Mouse (Mus musculus) Patski (cell line): ENCODE results near the gene Pla2g6. TPM values are rescaled to one million over a fixed set of nuclear protein-coding genes. Genes with fewer than 3 reads are reported as not detected.

Source experiments
- ATAC-seq: fragments of 100-300 bp; one replicate; pipeline ENCODE4 v1.8.0; 2021
- CTCF ChIA-PET: fragments of 350-600 bp; sonication (Branson Sonifier 250); formaldehyde crosslinking; loops from one replicate; lab custom pipeline; 2022; ENCODE audit warnings: inconsistent platforms; lab: Charles Lee
- POLR2A ChIA-PET: fragments of 350-600 bp; sonication (Branson Sonifier 250); formaldehyde crosslinking; loops from one replicate; lab custom pipeline; 2022; ENCODE audit warnings: antibody characterized with exemption, inconsistent platforms; lab: Charles Lee
- DNase-seq: peaks from one replicate; pipeline ENCODE4 v3.0.0-alpha.2; 2011; ENCODE audit warnings: low read depth, low spot score
- H3K27me3 ChIP-seq: fragments of 371-371 bp; one replicate; pipeline ENCODE4 v1.5.1; 2021
- CTCF ChIP-seq: fragments of 100-300 bp; IDR thresholded peaks from one replicate; pipeline ENCODE4 v1.5.1; 2021
- in situ Hi-C: fragments of 300-500 bp; cut with MboI; formaldehyde crosslinking; loops from 3 replicates; pipeline ENCODE4 v1.11.1; 2018; ENCODE audit warnings: low pct_unique_long_range_greater_than_20kb, mixed read lengths
- polyA plus RNA-seq: library from polyadenylated mRNA; unstranded; gene quantifications from one replicate; pipeline ENCODE4 v1.2.3, GENCODE M21; 2021

Gene Pla2g6
- 32.8 TPM for polyA plus RNA-seq

- TF ChIP-seq CTCF, result no peak
- CTCF ChIA-PET, result no interaction called here
- ATAC-seq, result peak; percentile 65
- peak; percentile 85 for DNase-seq
- in situ Hi-C loops, result no loop called here
- no peaks in the 10 kb centered on the region for H3K27me3 ChIP-seq
- POLR2A ChIA-PET, result interaction anchor here (1.0 kb wide), 1 partner anchor 18 kb away, joined by 4 read pairs; the partner anchor contains the start of gene Maff
These were observed at the start of gene Pla2g6 for GRCm38 (mm10) chr15:79328058-79328938. Pla2g6 (minus strand) TSS chr15:79328390.

- DNase-seq, result no peak
- no peaks in the 10 kb centered on the region for H3K27me3 ChIP-seq
- in situ Hi-C loops, result no loop called here
- TF ChIP-seq CTCF, result no peak
- no peak for ATAC-seq
- CTCF ChIA-PET, result interaction anchor here (4.1 kb wide), 1 partner anchor 135 kb away, joined by 13 read pairs; no protein-coding TSS in a partner anchor
- POLR2A ChIA-PET, result no interaction called here
These were observed 49.5 kb upstream of the Pla2g6 start for GRCm38 (mm10) chr15:79377681-79378080.

GRCm38 (mm10) chr15:79374760-79375159 is 46.6 kb upstream of the Pla2g6 start:
- ChIA-PET CTCF (no interaction called here), POLR2A (interaction anchor here (0.7 kb wide), 1 partner anchor 17 kb away, joined by 4 read pairs; no protein-coding TSS in a partner anchor)
- no peak for TF ChIP-seq CTCF
- H3K27me3 ChIP-seq, result no peaks in the 10 kb centered on the region
- ATAC-seq (no peak), DNase-seq (no peak)
- in situ Hi-C loops, result no loop called here

GRCm38 (mm10) chr15:79370281-79370843 is 42.2 kb upstream of the Pla2g6 start:
- ATAC-seq (no peak), DNase-seq (no peak)
- CTCF ChIA-PET, result interaction anchor here (0.9 to 1.5 kb wide), 2 partner anchors 9 to 128 kb away, joined by 4 to 5 read pairs; no protein-coding TSS in a partner anchor
- in situ Hi-C loops, result no loop called here
- H3K27me3 ChIP-seq, result no peaks in the 10 kb centered on the region
- POLR2A ChIA-PET, result interaction anchor here (2.1 kb wide), 1 partner anchor 12 kb away, joined by 7 read pairs; no protein-coding TSS in a partner anchor
- TF ChIP-seq CTCF, result no peak

DNA sequence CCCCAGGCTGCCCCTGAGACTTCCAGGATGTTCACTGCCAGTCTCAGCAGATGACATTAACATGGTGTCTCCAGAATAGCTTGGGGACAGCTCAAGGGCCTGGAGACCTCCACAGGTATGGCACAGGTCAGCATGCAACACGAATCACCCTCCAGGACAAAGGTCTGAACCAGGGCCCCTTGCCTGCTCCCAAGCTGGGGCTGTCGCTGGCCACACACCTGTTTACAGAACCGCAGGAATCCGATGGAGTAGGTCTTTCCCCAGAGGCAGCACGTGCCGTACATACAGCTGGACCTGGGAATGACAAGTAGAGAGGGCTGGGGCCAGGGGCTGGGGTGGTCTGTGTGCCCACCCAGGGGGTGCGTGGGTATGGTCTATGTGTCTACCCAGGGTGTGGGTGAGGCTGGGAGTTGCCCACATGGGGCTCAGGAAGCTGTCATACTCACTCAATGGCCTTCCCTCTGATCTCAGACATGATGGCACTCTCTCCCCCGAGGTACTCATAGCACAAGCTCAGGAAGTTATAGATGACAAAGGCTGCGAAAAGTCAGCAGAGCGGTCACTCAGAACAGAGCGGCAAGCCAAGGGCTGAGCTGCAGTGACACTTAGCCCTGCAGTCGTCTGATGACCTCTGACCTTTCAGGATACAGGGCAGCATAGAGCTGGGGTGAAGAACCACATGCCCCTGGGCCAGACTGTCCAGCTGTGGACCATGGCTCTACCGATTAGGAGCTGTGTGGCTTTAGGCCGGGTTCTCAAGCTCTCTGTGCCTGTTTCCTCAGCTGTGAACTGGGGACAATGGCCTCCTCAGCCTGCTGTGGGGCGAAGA is 41.5 kb upstream of the Pla2g6 start:
- CTCF ChIA-PET, result interaction anchor here (0.9 to 1.5 kb wide), 2 partner anchors 10 to 127 kb away, joined by 4 to 5 read pairs; no protein-coding TSS in a partner anchor
- no peak for TF ChIP-seq CTCF
- ATAC-seq, result no peak

DNA sequence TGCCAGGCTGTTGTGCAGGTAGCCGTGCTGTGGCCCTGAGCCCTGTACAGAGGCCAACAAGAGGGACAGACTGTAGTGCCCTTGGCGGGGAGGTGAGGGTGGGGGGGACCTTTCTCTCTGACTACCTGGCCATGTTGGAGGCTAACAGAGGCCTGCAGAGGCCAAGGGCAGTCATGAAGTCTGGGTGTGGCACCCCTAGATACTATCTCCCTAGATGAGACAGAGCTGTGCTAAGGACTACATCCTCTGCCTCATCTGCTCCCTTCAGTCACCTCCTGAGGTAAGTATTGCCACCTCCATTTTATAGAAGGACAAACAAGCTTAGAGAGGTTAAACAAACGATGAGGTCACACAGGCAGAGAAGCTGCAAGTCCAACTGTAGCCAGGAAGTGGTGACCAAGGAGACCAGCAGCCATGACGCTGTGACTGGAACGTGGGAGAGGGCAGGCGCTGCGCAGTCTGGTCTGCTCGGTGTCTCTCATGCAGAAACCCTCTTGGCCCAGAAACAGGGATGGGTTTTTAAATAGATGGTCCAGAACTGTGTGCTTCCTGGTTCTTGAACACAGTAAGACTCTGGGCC is 40.8 kb upstream of the Pla2g6 start:
- ChIA-PET CTCF (interaction anchor here (0.7 to 1.5 kb wide), 2 partner anchors 65 to 126 kb away, joined by 3 to 5 read pairs; no protein-coding TSS in a partner anchor), POLR2A (interaction anchor here (0.8 to 2.1 kb wide), 2 partner anchors 11 to 21 kb away, joined by 3 to 7 read pairs; no protein-coding TSS in a partner anchor)
- TF ChIP-seq CTCF, result no peak
- in situ Hi-C loops, result no loop called here
- ATAC-seq (no peak), DNase-seq (no peak)
- no peaks in the 10 kb centered on the region for H3K27me3 ChIP-seq

More for the DNA sequence above, 41.5 kb upstream of the Pla2g6 start:
- POLR2A ChIA-PET, result interaction anchor here (0.8 to 2.1 kb wide), 2 partner anchors 12 to 22 kb away, joined by 3 to 7 read pairs; no protein-coding TSS in a partner anchor
- no peaks in the 10 kb centered on the region for H3K27me3 ChIP-seq
- in situ Hi-C loops, result no loop called here
- no peak for DNase-seq

- in situ Hi-C loops, result no loop called here
- TF ChIP-seq CTCF, result no peak
- ATAC-seq (peak; percentile 41), DNase-seq (no peak)
- no peaks in the 10 kb centered on the region for H3K27me3 ChIP-seq
- ChIA-PET CTCF (interaction anchor here (0.7 kb wide), 1 partner anchor 65 kb away, joined by 3 read pairs; no protein-coding TSS in a partner anchor), POLR2A (interaction anchor here (0.8 to 2.1 kb wide), 2 partner anchors 10 to 21 kb away, joined by 3 to 7 read pairs; no protein-coding TSS in a partner anchor)
These were observed 40.2 kb upstream of the Pla2g6 start for GRCm38 (mm10) chr15:79368313-79368811.

DNA sequence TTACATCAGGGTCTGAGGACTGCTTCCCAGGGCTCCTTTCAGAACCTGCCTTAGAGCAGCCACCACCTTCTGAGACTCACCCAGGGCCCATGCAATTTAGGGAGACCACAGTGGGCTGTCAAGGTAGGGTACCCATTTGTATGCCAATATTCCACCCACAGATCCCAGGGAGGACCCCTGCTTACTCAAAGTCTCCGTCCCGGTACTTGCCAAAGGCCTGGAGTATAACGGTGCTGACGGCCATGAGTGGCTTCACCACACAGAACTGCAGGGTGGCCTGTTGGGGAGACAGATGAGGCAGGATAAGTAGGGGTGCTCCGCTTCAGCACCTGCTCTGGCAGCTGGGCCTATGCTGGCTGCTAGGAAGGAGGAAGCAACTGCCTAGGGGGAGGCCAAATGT is 38.2 kb upstream of the Pla2g6 start:
- in situ Hi-C loops, result no loop called here
- CTCF ChIA-PET, result no interaction called here
- TF ChIP-seq CTCF, result no peak
- DNase-seq (no peak), ATAC-seq (no peak)
- POLR2A ChIA-PET, result no interaction called here
- no peaks in the 10 kb centered on the region for H3K27me3 ChIP-seq

- ATAC-seq (no peak), DNase-seq (no peak)
- ChIA-PET CTCF (interaction anchor here (0.7 kb wide), 1 partner anchor 116 kb away, joined by 3 read pairs; no protein-coding TSS in a partner anchor), POLR2A (no interaction called here)
- TF ChIP-seq CTCF, result no peak
- H3K27me3 ChIP-seq, result no peaks in the 10 kb centered on the region
- in situ Hi-C loops, result no loop called here
These were observed 36.9 kb upstream of the Pla2g6 start for GRCm38 (mm10) chr15:79365068-79365467.
